Comparison of ENCODE assay signal across 8 mouse cellular contexts in the genomic region with DNA sequence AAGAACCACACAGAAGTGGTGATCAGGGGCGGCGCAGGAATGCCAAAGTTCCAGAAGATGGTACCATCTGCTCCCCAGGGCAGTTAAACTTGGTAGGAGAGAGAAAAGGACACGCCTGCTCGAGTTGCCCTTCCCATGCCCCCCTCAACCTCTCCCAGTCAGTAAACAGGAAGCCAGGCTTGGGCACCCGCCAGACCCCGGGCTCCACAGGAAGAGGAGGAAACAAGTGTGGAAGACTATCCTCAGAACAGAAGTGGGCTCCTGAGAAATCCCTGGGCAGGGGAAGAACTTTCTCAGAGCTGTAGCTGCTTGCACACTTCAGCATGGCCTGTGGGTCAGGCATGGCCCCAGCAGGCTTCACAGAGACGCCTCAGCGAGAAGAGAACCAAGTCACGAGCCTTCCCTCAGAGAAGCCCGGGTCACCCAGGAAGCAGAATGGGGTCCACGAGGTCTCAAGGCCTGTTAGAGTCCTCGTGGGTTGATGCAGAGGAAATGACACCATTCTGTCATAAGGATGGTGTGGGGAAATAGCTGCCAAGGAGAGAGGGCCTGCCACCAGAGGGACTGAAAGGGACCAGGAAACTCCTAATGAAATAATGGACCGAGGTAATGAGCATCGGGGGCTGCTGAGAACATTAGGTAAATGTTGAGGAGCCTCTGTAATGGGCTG. TPM values are rescaled to one million over a fixed set of nuclear protein-coding genes. Genes with fewer than 3 reads are reported as not detected.
DNase-seq lines count a peak whose midpoint lies in the region; ATAC-seq and TF ChIP-seq lines count a peak whose summit lies in the region.

No protein-coding gene starts in this region.

- no peaks in the 10 kb centered on the region for H3K27me3 ChIP-seq in hindbrain, embryonic 10.5 days (ENCODE audit: insufficient read depth, poor library complexity, severe bottlenecking)
- no peaks in the 10 kb centered on the region for H3K27me3 ChIP-seq in hindbrain, embryonic 12.5 days
- no peaks in the 10 kb centered on the region for H3K27me3 ChIP-seq in kidney, adult 2 months (replicated peaks; ENCODE audit: control insufficient read depth, insufficient read depth, low read length)

- DNase-seq in hindbrain, embryonic 10.5 days (ENCODE audit: low spot score), result no peak
- peak; percentile 76 to 82 for DNase-seq in adrenal gland, adult (ENCODE audit: inconsistent age in 2 of 2, low spot score in 1 of 2)
- DNase-seq in gastrocnemius, postnatal 4 days (ENCODE audit: low spot score in 2 of 2), result peak; percentile 26 to 65
- peak; percentile 90 for DNase-seq in kidney, adult 2 months
- DNase-seq in lung, postnatal 10 days, result peak; percentile 94
- no peak for DNase-seq in left cerebral cortex, postnatal 36 days (ENCODE audit: low spot score in 2 of 2)
- DNase-seq in MN1 (ENCODE audit: low spot score), result no peak

- H3K4me2 ChIP-seq in hindbrain, embryonic 12.5 days (replicated peaks), result no peak overlapping the region

- H3K27ac ChIP-seq in hindbrain, embryonic 10.5 days, result peak overlapping the region; percentile 45; the same call in 1 of the 2 replicates
- no peak overlapping the region for H3K27ac ChIP-seq in hindbrain, embryonic 12.5 days
- H3K27ac ChIP-seq in kidney, adult 2 months (ENCODE audit: insufficient read depth, low read depth, low read length), result peak overlapping the region; percentile 83

- H3K9ac ChIP-seq in hindbrain, embryonic 12.5 days, result no peak overlapping the region

- H3K4me1 ChIP-seq in hindbrain, embryonic 10.5 days (replicated peaks), result peaks cover 26% of the 10 kb centered on the region
- H3K4me1 ChIP-seq in hindbrain, embryonic 12.5 days, result peaks cover 38% of the 10 kb centered on the region
- H3K4me1 ChIP-seq in kidney, adult 2 months (ENCODE audit: control insufficient read depth, insufficient read depth, low read length), result peaks cover 8% of the 10 kb centered on the region

- no peak for ATAC-seq in hindbrain, embryonic 12.5 days (ENCODE audit: low FRiP score)

- WGBS in hindbrain, embryonic 10.5 days, result 84% methylated on average over 14 of the region's 14 CpGs
- WGBS in hindbrain, embryonic 12.5 days, result 79% methylated on average over 14 of the region's 14 CpGs
- 46% methylated on average over 14 of the region's 14 CpGs for WGBS in kidney, adult 2 months

- intact Hi-C loops in left cerebral cortex, postnatal 36 days (cut with DNase I), result loop anchor here (5.0 kb wide), 2 partner anchors 97 to 152 kb away; no protein-coding TSS in a partner anchor

- no peak for TF ChIP-seq CTCF in kidney, adult 2 months (conservative IDR thresholded peaks at IDR 0.05; ENCODE audit: insufficient read depth, insufficient read length, low read depth, low read length)

- TF ChIP-seq POLR2A in kidney, adult 2 months (IDR thresholded peaks at IDR 0.05; ENCODE audit: low read depth, low read length), result no peak

- no peaks in the 10 kb centered on the region for H3K36me3 ChIP-seq in hindbrain, embryonic 10.5 days
- no peaks in the 10 kb centered on the region for H3K36me3 ChIP-seq in hindbrain, embryonic 12.5 days
- H3K36me3 ChIP-seq in kidney, adult 2 months (ENCODE audit: control insufficient read depth, insufficient read depth, low read length), result no peaks in the 10 kb centered on the region

- H3K4me3 ChIP-seq in hindbrain, embryonic 10.5 days, result no peak overlapping the region
- H3K4me3 ChIP-seq in hindbrain, embryonic 12.5 days, result no peak overlapping the region
- H3K4me3 ChIP-seq in kidney, adult 2 months (ENCODE audit: insufficient read depth, low read depth, low read length), result no peak overlapping the region

- H3K9me3 ChIP-seq in hindbrain, embryonic 10.5 days, result no peaks in the 10 kb centered on the region
- H3K9me3 ChIP-seq in hindbrain, embryonic 12.5 days (replicated peaks), result no peaks in the 10 kb centered on the region

RNA-seq across cellular contexts. Expression of gene Fam219a, which starts 14.2 kb away (rescaled TPM):
- polyA plus RNA-seq in hindbrain, embryonic 10.5 days (2016; fragmentation: Nextera tagmentation; extraction: Ambion mirVana), result 6.2 and 8.3 TPM in 2 replicates
- polyA plus RNA-seq in hindbrain, embryonic 12.5 days (2016; fragmentation: Nextera tagmentation; extraction: Ambion mirVana), result 12.5 and 15.3 TPM in 2 replicates
- total RNA-seq in gastrocnemius, postnatal 4 days (2021), result 10 to 100 TPM; 20.1 to 24.4 TPM
- polyA plus RNA-seq in kidney, adult 2 months (2012; rRNA removed), result 16.4 and 18.4 TPM in 2 replicates
- total RNA-seq in left cerebral cortex, postnatal 36 days (2021), result 100 to 1,000 TPM; 194 to 219 TPM

RNA-seq across cellular contexts. Expression of gene Dnaic1, which starts 14.4 kb away (rescaled TPM):
- polyA plus RNA-seq in hindbrain, embryonic 10.5 days (2016; fragmentation: Nextera tagmentation; extraction: Ambion mirVana), result 1.4 and 4.3 TPM in 2 replicates
- polyA plus RNA-seq in hindbrain, embryonic 12.5 days (2016; fragmentation: Nextera tagmentation; extraction: Ambion mirVana), result 2.3 and 2.8 TPM in 2 replicates
- 1 to 10 TPM; 4.9 to 5.8 TPM for total RNA-seq in gastrocnemius, postnatal 4 days (2021)
- polyA plus RNA-seq in kidney, adult 2 months (2012; rRNA removed), result 0.83 and 0.92 TPM in 2 replicates
- total RNA-seq in left cerebral cortex, postnatal 36 days (2021), result 1 to 10 TPM; 9.4 to 10.0 TPM

RNA-seq across cellular contexts. Expression of gene 1110017D15Rik, which starts 38.0 kb away (rescaled TPM):
- polyA plus RNA-seq in hindbrain, embryonic 10.5 days (2016; fragmentation: Nextera tagmentation; extraction: Ambion mirVana), result 8.1 and 14.7 TPM in 2 replicates
- polyA plus RNA-seq in hindbrain, embryonic 12.5 days (2016; fragmentation: Nextera tagmentation; extraction: Ambion mirVana), result 11.3 and 12.9 TPM in 2 replicates
- under 1 TPM; 0.42 to 0.54 TPM for total RNA-seq in gastrocnemius, postnatal 4 days (2021)
- polyA plus RNA-seq in kidney, adult 2 months (2012; rRNA removed), result 0.11 and 0.42 TPM in 2 replicates
- 1 to 10 TPM; 3.4 to 5.9 TPM for total RNA-seq in left cerebral cortex, postnatal 36 days (2021)

RNA-seq across cellular contexts. Expression of gene AI464131, which starts 52.3 kb away (rescaled TPM):
- 7.4 and 9.1 TPM in 2 replicates for polyA plus RNA-seq in hindbrain, embryonic 10.5 days (2016; fragmentation: Nextera tagmentation; extraction: Ambion mirVana)
- 10.1 and 11.9 TPM in 2 replicates for polyA plus RNA-seq in hindbrain, embryonic 12.5 days (2016; fragmentation: Nextera tagmentation; extraction: Ambion mirVana)
- total RNA-seq in gastrocnemius, postnatal 4 days (2021), result 10 to 100 TPM; 78.4 to 90.4 TPM
- 23.1 and 26.8 TPM in 2 replicates for polyA plus RNA-seq in kidney, adult 2 months (2012; rRNA removed)
- 10 to 100 TPM; 31.8 to 32.1 TPM for total RNA-seq in left cerebral cortex, postnatal 36 days (2021)

Comparison
In these comparisons a context has a peak if more than half of its experiments do, and no peak if none do; other contexts are left out.
1. DNase-seq: peak in adrenal gland, adult (2 of 2), gastrocnemius, postnatal 4 days (2 of 2), kidney, adult 2 months (single experiment) and lung, postnatal 10 days (single experiment); none in hindbrain, embryonic 10.5 days (single experiment), left cerebral cortex, postnatal 36 days (0 of 2) and MN1 (single experiment).